ENCODE assay signal across 14 mouse cellular contexts in genomic region chr7:72926772-72927380, GRCm38 (mm10).
DNase-seq lines count a peak whose midpoint lies in the region; ATAC-seq and TF ChIP-seq lines count a peak whose summit lies in the region.
"Had no signal": no experiment of that assay in that cellular context is flagged by ENCODE, and none has a peak within 500 bp of the region (broad histone marks: within the 10 kb centered on the region; RNA-seq: fewer than 3 reads in every experiment).

No protein-coding gene starts in this region.

- 59% methylated on average over 20 of the region's 20 CpGs for WGBS in kidney, embryonic 16.5 days
- WGBS in embryonic facial prominence, embryonic 11.5 days: 49% methylated on average over 20 of the region's 20 CpGs
- 33% methylated on average over 20 of the region's 20 CpGs for WGBS in limb, embryonic 14.5 days

- H3K9me3 ChIP-seq in kidney, embryonic 16.5 days (ENCODE audit: low read length): no peaks in the 10 kb centered on the region
- H3K9me3 ChIP-seq in embryonic facial prominence, embryonic 11.5 days (replicated peaks; ENCODE audit: control insufficient read depth, low read length): no peaks in the 10 kb centered on the region
- H3K9me3 ChIP-seq in limb, embryonic 14.5 days (ENCODE audit: control insufficient read depth, low read length): no peaks in the 10 kb centered on the region
- H3K9me3 ChIP-seq: heart, embryonic 15.5 days; midbrain, embryonic 12.5 days had no signal

- TF ChIP-seq POLR2A in limb, embryonic 14.5 days (IDR thresholded peaks at IDR 0.05; ENCODE audit: borderline replicate concordance, extremely low read depth, insufficient read depth, insufficient read length): no peak

- H3K27me3 ChIP-seq in kidney, embryonic 16.5 days (ENCODE audit: insufficient read depth, low read length): no peaks in the 10 kb centered on the region
- no peaks in the 10 kb centered on the region for H3K27me3 ChIP-seq in embryonic facial prominence, embryonic 11.5 days (ENCODE audit: control insufficient read depth, insufficient read depth, low read length)
- H3K27me3 ChIP-seq in limb, embryonic 14.5 days (ENCODE audit: control insufficient read depth, insufficient read depth, low read length): no peaks in the 10 kb centered on the region
- H3K27me3 ChIP-seq: heart, embryonic 15.5 days; midbrain, embryonic 12.5 days had no signal

- no peak overlapping the region for H3K4me2 ChIP-seq in kidney, embryonic 16.5 days (replicated peaks; ENCODE audit: low read depth, low read length)
- H3K4me2 ChIP-seq in embryonic facial prominence, embryonic 11.5 days (ENCODE audit: low read depth, low read length): no peak overlapping the region
- 0 out of 2 replicates have a peak overlapping the region, but pooled peaks have one; percentile 13 for H3K4me2 ChIP-seq in limb, embryonic 14.5 days (replicated peaks; ENCODE audit: low read depth, low read length, severe bottlenecking)
- H3K4me2 ChIP-seq: heart, embryonic 15.5 days; midbrain, embryonic 12.5 days had no signal

- no peak overlapping the region for H3K9ac ChIP-seq in kidney, embryonic 16.5 days (replicated peaks; ENCODE audit: low read length)
- no peak overlapping the region for H3K9ac ChIP-seq in embryonic facial prominence, embryonic 11.5 days (replicated peaks; ENCODE audit: low read length)
- H3K9ac ChIP-seq in limb, embryonic 14.5 days (ENCODE audit: low read depth, low read length, severe bottlenecking): no peak overlapping the region
- H3K9ac ChIP-seq: heart, embryonic 15.5 days; midbrain, embryonic 12.5 days had no signal

- no peaks in the 10 kb centered on the region for H3K36me3 ChIP-seq in kidney, embryonic 16.5 days (ENCODE audit: insufficient read depth, low read length)
- no peaks in the 10 kb centered on the region for H3K36me3 ChIP-seq in embryonic facial prominence, embryonic 11.5 days (replicated peaks; ENCODE audit: control insufficient read depth, insufficient read depth, low read depth, low read length)
- H3K36me3 ChIP-seq in limb, embryonic 14.5 days (ENCODE audit: control insufficient read depth, insufficient read depth, low read length): no peaks in the 10 kb centered on the region
- H3K36me3 ChIP-seq: heart, embryonic 15.5 days; midbrain, embryonic 12.5 days had no signal

- peak; percentile 25 for DNase-seq in kidney, postnatal 10 days
- DNase-seq in NIH3T3 (ENCODE audit: low read depth): peak; percentile 47
- DNase-seq in embryonic facial prominence, embryonic 11.5 days (ENCODE audit: low spot score): peak; percentile 77
- peak; percentile 59 for DNase-seq in limb, embryonic 14.5 days (ENCODE audit: low spot score)
- no peak for DNase-seq in cerebellum, postnatal 4 days (ENCODE audit: low spot score in 2 of 2)
- no peak for DNase-seq in heart, adult 8-10 months (ENCODE audit: low spot score)
- DNase-seq: adrenal gland, postnatal 25 days; right cerebral cortex, postnatal 25 days; thymus, postnatal 36 days had no signal

- H3K4me1 ChIP-seq in kidney, embryonic 16.5 days (ENCODE audit: insufficient read depth, low read length): no peaks in the 10 kb centered on the region
- no peaks in the 10 kb centered on the region for H3K4me1 ChIP-seq in embryonic facial prominence, embryonic 11.5 days (ENCODE audit: control insufficient read depth, insufficient read depth, low read length)
- peaks cover 4% of the 10 kb centered on the region for H3K4me1 ChIP-seq in limb, embryonic 14.5 days (ENCODE audit: control insufficient read depth, insufficient read depth, low read length)
- H3K4me1 ChIP-seq: heart, embryonic 15.5 days had no signal

- no peak overlapping the region for H3K27ac ChIP-seq in kidney, embryonic 16.5 days (ENCODE audit: low read length)
- H3K27ac ChIP-seq in embryonic facial prominence, embryonic 11.5 days (replicated peaks; ENCODE audit: low read depth, low read length): 0 out of 2 replicates have a peak overlapping the region, but pooled peaks have one; percentile 1
- H3K27ac ChIP-seq in limb, embryonic 14.5 days (replicated peaks; ENCODE audit: low read depth, low read length): 0 out of 2 replicates have a peak overlapping the region, but pooled peaks have one; percentile 1
- H3K27ac ChIP-seq: heart, embryonic 15.5 days; kidney, postnatal 0 days; midbrain, embryonic 12.5 days had no signal

- ATAC-seq in kidney, embryonic 16.5 days (ENCODE audit: low FRiP score, low TSS enrichment): no peak
- ATAC-seq in embryonic facial prominence, embryonic 11.5 days (replicated peaks; ENCODE audit: insufficient number of reproducible peaks, low FRiP score, low TSS enrichment, low read depth): no peak
- peak; percentile 62 for ATAC-seq in limb, embryonic 14.5 days (ENCODE audit: low FRiP score, low read depth)

- no peak overlapping the region for H3K4me3 ChIP-seq in kidney, embryonic 16.5 days (ENCODE audit: low read length)
- no peak overlapping the region for H3K4me3 ChIP-seq in embryonic facial prominence, embryonic 11.5 days (ENCODE audit: low read depth, low read length)
- H3K4me3 ChIP-seq in limb, embryonic 14.5 days (replicated peaks; ENCODE audit: low read length): no peak overlapping the region
- H3K4me3 ChIP-seq: erythroblast, embryonic 14.5 days; heart, embryonic 15.5 days; midbrain, embryonic 12.5 days had no signal

Comparison
In these comparisons a context has a peak if more than half of its experiments do, and no peak if none do; other contexts are left out.
1. DNase-seq: peak in kidney, postnatal 10 days (single experiment), NIH3T3 (single experiment), embryonic facial prominence, embryonic 11.5 days (single experiment) and limb, embryonic 14.5 days (single experiment); none in cerebellum, postnatal 4 days (0 of 2) and heart, adult 8-10 months (single experiment).